Mouse (Mus musculus): ENCODE results near the gene Il1a. TPM values are rescaled to one million over a fixed set of nuclear protein-coding genes. Genes with fewer than 3 reads are reported as not detected.

Gene Il1a
- total RNA-seq (2021), result under 1 TPM; 0.47 to 0.71 TPM
- long read RNA-seq, result 0 reads

DNA sequence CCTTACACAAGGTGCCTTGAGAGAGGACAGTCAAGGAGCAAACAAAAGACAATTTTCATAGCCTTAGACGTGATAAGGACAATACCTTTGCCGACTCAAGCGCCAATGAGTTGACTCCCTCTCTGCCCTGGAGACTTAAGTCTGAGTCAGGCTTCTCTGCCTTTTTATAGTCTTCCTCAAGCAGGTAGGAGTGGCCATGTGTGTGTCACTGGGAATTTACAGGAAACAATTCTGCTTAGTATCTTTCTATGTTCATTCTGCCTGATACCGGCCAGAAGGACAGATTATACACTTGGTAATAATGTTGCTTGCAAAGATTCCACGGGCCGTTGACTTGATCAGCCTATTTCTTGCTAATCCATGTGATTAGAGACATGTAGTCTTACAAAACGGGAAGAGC lies at the start of gene Il1a:
Il1a (minus strand) TSS at position 137 of the 400 bp plus-strand sequence.
- DNase-seq (ENCODE audit: low spot score in 2 of 2), result no peak

DNA sequence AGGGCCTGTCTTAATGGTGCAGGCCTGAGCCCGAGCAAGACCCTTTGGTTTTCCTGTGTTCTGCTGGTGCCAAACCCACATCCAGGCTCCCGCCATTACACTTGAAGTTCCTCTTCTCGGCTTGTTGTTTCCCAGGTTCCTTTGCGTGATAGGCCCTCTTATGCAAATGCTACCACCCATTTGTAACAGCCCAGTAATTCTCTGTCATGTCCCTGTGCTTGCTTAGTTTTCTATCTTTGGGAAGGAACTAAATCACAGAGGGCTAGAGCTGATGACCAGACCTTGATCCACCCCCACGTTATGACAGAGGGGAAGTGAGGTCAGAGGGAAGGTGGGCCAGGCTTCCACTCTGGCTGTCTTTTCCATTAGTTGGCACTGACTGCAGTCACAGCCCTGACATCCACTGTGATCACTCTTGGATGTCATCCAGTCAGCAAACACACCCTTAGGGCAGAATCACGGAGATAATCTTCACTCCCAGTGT lies 28.4 kb upstream of the Il1a start:
- no peak for DNase-seq (ENCODE audit: low spot score in 2 of 2)

DNA sequence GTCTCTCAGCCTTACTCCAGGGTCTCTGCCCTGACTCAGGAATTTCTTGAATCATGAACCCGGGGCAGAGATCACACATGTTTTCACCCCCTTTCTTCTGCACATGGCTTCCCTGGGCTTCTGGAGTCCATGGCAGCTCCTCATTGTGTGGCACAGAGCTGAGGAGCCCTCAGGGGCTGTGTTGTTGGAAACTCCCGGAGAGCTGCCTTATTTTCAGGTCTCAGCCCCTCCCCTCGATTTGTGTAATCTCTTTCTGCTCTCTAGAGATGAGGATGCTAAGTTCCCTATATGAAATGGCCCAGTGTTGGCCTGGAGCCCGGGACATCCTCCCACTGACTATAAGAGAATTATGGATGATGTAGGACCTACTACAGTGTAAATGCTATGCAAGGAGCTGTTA lies 23.7 kb upstream of the Il1a start:
- no peak for DNase-seq (ENCODE audit: low spot score in 2 of 2)

DNA sequence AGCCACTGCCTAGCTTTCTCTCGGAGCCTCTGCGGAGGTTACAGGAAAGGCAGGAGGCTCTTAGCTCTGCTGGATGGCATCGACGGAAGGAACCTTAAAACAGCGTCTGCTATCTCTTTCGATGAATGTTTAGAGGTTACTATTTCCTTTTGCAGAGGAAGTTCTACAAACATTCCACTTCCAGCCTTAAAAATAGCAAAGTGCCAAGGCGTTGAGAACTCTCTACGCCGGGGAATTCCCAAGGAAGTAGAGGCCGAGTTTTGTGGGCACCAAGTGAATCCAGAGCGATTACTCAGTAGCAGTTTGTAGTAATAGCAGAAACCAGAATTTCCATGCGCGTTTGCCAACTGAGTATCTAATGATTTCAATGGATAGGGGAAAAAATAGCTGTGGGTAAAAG lies 20.8 kb upstream of the Il1a start:
- no peak for DNase-seq (ENCODE audit: low spot score in 2 of 2)

DNA sequence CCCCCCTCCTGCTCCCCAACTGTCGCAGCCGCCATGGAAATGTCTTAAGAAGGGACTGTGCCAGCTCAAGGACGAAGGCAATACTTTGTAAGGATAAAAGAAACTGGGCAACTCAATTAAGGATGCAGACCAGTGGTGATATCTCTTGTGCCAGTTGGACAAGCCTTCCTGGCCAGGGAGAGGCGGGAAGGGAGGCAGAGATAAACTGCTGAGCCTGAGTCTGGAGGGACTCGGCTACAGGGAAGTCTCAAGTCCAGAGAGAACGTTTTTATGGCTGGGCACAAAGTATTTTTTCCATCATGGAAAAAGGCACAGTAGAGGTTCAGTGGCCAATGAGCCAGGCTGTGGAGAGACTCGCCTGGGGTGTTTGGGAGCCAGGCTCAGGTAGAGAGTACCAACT lies 20.3 kb upstream of the Il1a start:
- DNase-seq (ENCODE audit: low spot score in 2 of 2), result no peak

DNA sequence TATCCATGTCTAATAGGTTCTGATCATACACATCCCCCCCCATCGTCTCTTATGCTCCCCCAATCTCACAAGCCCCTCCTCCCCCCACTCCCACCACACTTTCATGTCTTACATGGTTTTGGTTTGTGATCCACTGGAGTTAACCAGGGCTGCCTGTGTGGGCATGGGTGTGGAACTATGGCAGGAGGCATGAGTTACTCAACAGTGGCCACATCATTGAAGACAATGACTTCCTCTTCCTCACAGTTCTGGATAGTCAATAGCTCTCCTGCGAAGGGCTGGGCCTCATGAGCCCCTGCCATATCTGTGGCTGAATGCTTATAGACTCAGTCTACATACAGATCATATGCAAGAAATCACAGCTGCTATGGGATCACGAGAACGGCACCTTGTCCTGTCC lies 18.5 kb upstream of the Il1a start:
- no peak for DNase-seq (ENCODE audit: low spot score in 2 of 2)

DNA sequence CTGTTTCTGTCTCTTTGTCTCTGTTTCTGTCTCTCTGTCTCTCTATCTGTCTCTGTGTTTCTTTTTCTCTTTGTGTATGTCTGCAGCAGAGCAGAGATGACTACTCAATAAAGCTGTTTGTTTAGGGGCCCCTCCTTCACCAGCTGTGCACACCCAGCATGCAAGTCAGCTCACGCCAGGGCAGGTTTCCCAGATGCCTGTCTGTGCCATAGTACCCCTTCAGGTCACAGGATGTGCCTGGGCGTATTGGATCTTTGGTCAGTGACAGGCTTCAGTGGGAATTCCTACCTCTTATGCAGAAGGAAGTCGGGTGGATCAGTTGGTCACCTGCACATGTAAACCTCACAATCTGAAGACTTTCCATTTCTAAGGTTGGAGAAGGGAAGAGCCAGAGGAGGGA lies 14.4 kb upstream of the Il1a start:
- no peak for DNase-seq (ENCODE audit: low spot score in 2 of 2)

DNA sequence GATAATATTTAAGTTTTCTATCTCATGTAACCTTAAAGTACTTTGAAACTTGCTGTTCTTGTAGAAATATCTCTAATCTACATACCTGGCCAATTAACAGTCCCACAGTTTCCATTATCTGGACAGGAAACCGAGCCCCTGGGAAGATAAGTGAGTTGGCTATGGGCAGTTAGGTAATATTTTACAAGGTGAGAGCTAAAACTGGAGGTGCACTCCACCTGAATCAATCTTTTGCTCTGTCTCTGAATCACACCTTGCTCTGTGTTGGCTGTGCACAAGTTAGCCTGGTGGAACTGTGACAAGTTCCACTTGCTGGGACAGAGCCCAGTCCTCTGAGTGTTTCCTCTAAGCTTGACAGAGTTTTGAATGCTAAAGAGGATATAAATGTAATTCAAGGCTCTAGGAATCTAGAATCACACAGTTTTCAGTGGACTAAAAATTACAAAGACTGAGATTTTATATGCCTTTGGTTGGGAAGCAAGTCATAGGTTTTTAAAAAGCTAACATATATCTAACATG lies 12.4 kb upstream of the Il1a start:
- DNase-seq (ENCODE audit: low spot score in 2 of 2), result no peak

DNA sequence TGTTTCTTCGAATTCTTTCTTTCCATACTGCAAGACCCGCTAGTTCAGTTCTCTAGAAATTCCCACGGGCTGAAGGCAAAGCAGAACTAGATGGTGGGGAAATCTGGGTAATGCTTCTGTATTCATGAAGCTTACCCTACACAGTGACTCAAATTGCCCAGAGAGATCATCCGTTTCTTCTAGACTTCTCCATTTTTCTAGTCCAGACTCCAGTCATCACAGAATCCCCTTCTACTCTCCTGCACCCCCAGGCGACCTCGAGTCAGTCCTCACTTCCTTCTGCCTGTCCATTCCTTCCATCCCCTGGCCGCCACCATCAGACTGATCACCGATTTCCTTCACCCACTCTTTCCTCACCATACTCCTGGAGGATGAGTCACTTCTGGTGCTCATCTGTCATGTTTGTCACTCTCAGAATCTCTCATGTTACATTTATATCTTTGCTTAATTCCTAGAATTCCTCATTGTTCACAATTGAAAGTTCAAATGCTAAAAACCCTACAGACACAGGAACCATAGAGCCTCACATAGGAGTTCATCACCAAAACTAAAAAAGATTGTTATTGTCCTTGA lies 10.3 kb upstream of the Il1a start:
- peak; percentile 5 to 23 for DNase-seq (ENCODE audit: low spot score in 2 of 2)

DNA sequence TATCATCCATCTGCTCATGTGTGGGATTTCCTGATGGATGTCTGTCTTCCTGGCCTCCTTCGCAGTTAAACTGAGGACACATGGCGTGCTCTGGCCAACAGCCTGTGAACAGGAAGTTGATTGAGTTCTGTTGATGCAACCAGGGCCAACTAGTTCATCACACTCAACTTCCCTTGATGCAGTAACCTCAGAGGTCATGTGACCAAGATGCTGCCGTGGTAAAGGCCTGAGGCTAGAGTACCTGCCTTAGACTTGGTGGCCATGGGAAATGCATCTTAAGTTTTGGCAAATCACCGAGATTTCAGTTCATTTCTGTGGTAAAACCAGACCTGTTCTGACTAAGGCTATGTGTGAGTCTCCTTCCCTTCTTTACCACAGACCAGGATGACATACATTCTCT lies 6.1 kb upstream of the Il1a start:
- no peak for DNase-seq (ENCODE audit: low spot score in 2 of 2)

DNA sequence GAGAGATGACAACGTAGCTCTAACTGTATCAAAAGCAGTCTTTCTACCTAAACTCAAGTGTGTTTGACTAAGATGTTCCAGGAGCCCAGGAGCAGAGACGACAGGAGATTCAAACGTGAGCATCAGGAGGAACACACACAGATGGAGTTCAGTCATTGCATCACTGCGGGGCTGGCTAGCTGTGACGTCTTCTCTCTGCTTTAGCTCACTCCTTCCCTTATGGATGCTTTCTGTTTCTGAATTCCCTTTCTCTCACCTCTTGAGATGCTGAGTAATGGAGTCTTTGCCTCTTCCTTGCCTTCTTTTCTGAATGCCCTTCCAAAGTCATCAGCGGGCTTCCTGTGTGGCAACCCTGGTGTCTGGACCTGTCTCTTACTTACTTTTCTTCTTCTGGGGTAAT lies 5.1 kb upstream of the Il1a start:
- DNase-seq (ENCODE audit: low spot score in 2 of 2), result no peak

DNA sequence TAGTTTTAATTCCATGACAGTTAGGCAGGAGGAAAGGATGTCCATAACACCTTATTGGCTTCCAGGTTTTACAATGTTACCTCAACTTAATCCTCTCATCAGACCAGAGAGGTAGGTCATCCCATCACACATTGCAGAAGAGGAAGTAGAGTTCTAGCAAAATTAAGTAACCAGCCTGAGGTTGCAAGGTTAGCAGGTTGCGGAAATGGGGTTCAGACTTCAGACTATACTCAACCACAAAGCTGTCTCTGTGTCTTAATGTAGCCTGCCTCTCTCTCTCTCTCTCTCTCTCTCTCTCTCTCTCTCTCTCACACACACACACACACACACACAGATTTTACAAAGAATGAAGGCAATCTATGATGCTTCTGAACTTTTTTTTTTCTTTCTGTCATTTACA lies 4.2 kb upstream of the Il1a start:
- DNase-seq (ENCODE audit: low spot score in 2 of 2), result no peak

DNA sequence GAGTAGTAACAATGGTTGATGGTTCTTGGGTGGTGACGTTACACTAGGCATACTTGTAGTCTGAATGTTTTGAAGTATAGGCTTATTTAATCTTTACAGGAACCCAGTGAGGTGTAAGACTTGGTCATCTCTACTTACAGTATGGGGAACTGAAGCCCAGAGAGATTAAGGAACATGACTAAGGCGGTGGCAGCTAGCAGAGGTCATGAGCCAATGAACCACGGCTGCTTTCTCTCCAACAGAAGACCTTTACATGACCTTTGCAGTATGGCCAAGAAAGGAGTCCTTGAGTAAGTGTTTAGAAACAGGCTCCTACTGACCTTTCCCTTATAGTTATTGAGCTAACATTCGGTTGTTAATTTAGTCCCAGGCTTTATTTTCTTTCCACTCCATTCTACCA lies 3.8 kb downstream of the Il1a start:
- DNase-seq (ENCODE audit: low spot score in 2 of 2), result no peak

DNA sequence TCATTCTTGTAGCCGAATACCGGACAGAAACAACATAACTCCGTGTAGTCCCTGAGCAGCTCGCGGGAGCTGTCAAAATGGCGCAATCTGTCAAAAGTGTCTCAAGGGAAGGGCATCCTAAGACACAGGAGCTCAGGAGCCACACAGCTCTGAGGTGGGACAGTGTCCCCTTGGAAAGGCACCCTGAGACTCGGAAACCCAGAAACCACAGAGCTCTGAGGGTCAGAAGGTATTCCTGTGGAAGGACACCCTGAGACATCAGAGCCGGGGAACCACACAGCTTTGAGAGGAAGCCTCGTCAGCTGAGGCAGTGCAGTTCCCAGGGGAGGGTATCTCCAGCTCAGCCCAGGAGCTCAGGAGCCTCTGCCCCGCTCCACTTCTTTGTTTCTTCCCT lies 12.2 kb downstream of the Il1a start:
- peak in 1 of 2 experiments; percentile 11 for DNase-seq (ENCODE audit: low spot score in 2 of 2)

DNA sequence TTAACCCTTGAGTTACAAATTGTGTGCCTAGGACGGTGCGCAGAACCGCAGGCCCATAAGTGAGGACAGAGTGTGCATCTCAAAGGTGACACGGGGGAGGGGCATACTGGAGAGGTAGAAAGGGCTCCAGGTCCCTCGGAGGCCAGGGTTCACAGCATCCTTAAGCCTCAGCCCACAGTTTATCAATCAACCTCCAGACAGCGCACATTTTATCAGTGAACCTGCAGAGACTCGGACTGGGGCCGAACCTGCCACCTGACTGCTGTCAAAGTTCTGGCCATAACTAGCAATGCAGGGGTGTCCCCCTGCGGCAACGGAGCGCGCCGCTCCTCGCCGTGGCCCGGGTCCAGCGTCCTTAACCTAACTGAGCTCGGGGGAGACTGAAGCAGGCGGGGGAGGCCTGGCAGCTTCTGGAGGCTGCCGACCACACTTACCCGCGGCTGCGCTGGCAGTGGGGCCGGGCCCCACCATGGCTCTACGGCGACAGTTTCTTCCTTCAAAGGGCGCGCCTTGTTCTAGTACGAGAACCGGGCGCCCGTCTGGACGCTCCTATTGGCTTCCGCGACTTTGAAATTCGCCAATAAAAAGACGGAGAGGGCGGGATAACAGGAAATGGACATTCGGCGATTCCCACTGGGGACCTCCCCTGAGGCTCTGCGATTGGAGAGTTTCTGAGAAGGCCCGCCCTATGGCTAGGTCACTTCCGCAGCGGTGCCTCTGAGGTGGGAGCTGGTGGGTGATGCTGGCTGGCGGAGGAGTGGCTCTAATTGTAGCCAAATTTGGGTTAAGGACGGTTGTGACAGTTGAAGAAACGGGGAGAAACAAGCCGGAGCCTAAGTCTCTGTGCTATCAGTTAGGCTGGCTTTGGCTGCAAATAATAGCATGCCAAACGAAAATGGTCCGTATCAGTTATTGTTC lies 12.8 kb downstream of the Il1a start, which contains the start of gene Ckap2l:
Ckap2l (minus strand) TSS at position 542 of the 918 bp plus-strand sequence.
- peak; percentile 98 for DNase-seq (ENCODE audit: low spot score in 2 of 2)

DNA sequence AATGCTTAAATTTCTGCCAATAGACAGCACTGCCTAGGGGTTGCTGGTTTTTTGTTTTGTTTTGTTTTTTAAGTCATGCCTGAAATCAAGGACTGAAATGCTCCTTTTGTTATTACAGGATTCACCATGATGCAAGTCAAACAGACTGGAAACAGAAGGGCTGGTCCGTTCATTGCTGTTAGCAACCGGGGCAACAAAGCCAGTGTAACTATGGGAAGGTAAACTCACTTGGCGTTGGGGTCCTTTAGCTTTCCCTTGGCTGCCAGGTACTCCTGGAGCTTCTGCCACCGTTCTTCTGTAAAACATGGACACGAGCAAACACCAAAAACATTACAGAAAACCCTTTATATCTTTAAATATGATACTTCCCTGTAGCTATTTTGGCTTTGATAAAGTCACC lies 13.7 kb downstream of the Il1a start:
- no peak for DNase-seq (ENCODE audit: low spot score in 2 of 2)

DNA sequence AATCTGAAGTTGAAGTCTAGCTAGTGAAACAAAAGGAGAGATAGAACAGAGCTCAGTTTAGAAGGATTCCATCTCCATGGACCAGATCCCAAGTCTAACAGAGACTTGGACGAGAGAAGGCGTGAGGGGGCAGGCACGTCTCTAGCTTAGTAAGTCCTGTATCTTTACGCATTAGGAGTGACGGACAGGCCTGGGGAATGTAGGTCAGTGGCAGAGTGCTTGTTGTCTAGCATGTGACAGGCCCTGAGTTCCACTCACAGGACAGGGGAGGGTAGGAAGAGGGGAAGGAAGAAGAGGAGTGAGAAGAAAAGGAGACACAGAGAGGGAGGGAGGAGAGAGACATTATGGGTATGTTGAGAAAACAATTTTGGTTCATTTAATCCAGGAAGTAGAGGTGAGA lies 14.7 kb downstream of the Il1a start:
- no peak for DNase-seq (ENCODE audit: low spot score in 2 of 2)

DNA sequence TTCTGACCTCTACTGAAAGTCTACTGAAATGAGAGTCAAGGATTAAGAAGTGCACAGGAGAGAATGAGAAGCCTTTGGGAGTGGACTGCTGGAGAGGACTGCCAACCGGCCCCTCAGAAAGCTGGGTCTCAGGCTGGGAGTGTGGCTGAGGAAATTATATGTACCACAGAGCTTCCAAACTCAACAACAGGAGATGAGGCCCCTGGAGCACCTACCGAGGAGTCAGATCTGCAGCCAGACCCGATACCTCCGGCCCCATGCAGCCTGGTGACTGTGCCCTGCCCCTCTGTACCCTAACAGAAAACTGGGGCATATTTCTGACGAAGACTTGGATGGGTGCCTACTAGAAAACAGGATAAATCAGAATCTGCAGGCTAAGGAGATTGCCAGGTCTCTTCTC lies 35.9 kb downstream of the Il1a start:
- DNase-seq (ENCODE audit: low spot score in 2 of 2), result no peak

DNA sequence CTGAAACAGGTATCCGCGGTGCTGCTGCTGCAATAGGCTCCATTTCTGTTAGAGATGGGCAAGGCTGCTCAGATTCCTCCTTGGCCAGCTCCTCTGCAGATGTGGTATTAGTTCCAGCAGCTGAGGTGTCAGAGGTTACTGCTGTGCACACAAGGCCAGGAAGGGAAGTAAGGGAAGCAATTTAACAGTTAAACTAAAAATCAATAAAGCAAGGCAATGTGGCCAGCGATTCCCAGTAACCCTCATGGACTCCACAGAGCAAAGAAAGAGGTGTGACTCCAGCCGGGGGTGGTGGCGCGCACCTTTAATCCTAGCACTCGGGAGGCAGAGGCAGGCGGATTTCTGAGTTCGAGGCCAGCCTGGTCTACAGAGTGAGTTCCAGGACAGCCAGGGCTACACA lies 39.2 kb downstream of the Il1a start:
- DNase-seq (ENCODE audit: low spot score in 2 of 2), result no peak

DNA sequence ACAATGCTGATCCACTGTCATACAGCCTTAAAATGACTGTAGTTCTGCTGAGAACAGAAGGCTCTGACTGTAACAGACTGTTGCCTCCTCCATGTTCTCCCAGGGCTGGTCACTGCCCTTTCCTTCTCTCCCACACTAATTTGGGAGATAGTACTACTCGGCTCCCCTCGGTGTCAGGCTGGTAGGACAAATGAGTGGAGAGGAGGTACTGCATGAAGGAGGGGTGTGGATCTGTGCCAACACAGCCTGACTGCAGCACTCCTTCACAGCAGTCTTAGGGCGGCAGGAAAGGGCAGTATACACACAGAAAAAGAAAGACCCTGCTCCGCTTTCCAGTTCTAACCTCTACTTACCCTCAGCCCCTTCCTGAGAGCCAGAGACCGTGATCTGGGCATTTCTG lies 39.8 kb downstream of the Il1a start:
- DNase-seq (ENCODE audit: low spot score in 2 of 2), result no peak

DNA sequence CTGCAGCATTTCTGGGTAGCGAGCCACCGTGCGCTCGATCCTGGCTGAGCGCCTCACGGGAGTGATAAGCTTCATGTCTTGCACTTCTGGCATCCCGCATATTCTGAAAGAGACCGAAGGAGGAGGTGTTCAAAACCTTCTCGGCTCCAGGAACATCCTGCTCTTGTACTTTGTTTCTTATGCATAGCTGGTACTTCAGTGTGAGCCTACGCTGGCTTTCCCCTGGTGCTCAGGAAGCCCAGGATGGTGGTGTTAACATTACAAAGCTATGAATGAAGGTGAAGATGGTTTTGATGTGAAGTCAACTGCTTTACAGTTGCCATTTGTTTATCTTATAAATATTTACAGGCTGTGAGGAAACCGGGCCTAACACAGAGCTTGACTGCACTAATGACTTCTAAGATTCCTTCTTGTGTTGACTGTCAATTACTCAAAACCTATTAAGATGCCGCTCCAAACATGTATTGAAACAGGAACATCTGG lies 40.6 kb downstream of the Il1a start:
- no peak for DNase-seq (ENCODE audit: low spot score in 2 of 2)

DNA sequence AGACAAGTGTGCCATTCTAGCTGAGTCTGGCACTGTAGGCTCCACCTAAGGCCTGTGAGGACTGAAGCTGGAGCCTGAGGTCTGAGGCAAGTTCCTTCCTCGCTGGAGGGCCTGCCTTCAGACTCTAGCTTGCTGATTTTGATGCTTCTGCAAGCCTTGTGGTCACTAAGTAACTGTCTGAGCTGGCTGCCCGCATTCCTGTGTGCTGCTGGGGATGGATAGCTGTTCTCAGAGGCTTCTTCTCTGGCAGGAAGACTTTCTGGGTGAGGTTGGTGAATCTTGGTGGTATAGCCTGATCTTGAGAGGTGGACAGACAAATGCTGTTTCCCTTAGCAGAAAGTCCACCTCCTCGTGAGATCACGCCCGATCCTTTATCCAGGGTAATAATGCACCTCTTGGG lies 42.0 kb downstream of the Il1a start:
- no peak for DNase-seq (ENCODE audit: low spot score in 2 of 2)

Data from layer of hippocampus, adult 18-20 months (tissue).